Mouse (Mus musculus) kidney, adult 9 months (tissue): ENCODE data around the gene Chil5.
"Not testable (repeated sequence)": the region's sequence is repeated elsewhere in the genome, so short reads cannot be mapped to it uniquely, and the experiment has no call there.

Experiments used
- DNase-seq: peaks from one replicate; pipeline ENCODE4 v3.0.0; 2022

The Chil5 gene

DNA sequence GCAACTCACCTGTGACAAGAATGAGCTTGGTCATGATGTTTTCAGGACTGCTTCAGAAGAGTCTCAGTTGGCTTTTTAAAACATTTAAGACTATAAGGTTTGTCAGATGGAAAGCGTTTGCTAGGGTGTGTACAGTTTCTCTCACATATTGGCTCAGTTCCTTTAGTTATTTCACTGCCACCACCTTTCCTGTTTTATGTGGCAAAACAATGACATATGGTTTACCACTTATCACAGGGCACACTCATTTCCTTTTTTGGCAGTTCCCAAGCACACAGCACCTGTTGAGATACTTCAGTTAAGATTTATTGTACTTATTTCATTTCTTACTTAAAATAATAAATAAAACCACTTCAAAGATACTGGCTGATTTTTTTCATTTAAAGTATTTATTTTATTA is at the start of gene Chil5:
Chil5 (minus strand) TSS at position 34 of the 400 bp plus-strand sequence.
- DNase-seq, result no peak

DNA sequence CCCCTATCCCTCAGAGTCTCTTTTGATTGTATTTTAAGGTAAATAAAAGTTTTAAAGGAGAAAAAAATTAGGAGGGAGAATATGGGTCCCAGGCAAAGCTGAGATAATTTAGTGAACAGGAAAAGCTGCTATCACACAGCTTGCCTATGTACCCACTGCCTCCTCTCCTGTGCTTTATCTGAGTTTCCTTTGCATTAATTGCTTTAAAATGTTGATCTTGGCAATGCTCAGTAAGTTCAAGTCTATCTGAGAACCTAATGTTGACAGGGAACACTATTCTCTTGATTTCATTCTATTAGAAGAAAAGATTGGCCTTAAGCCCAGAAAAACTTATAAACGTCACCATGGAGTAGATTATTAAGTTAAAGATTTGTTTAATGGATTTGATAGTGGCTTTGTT is 42.2 kb upstream of the Chil5 start:
- DNase-seq, result no peak

DNA sequence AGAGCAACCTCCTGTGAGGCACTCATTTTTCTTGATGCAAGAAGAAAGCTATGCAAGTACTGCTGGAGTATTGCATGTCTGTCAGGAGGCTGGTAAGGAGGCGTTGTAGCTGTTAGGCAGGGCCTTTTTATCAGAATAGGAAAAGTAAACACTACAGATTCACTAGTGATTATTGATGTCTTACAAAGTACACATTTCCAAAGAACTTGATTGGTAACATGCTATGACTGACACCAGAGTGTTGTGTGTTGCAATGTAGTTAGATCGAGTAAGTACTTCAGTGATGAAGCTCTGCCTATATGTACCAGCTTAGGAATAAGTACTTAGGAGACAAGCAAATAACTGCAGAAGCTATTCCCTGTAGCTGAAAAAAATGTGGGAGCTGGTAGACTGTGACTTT is 38.4 kb upstream of the Chil5 start:
- no peak for DNase-seq

DNA sequence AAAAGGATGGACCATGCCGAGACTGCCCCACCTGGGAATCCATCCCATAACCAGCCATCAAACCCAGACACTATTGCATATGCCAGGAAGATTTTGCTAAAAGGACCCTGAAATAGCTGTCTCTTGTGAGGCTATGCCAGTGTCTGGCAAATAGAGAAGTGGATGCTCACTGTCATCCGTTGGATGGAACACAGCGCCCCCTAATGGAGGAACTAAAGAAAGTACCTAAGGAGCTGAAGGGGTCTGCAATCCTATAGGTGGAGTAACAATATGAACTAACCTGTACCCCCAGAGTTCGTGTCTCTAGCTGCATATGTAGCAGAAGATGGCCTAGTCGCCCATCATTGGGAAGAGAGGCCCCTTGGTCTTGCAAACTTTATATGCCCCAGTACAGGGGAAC is 35.1 kb upstream of the Chil5 start:
- DNase-seq, result not testable (repeated sequence)

DNA sequence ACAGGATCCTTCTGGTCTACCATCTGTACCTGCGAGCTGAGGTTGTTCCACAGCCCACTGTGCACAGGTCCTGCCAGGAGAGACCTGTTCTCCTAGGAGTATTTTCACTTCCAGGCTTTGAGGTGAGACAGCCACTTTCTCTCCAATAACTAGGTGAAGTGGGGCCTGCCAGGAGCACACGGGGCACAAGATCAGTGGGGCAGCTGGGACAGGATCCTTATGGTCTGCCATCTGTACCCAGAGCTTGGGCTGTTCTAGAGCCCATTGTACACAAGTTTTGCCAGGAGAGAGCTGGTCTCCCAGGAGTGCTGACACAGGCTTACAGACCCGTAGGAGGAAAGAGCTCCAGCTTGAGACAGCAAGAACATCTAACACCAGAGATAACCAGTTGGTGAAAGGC is 25.4 kb upstream of the Chil5 start:
- no peak for DNase-seq

DNA sequence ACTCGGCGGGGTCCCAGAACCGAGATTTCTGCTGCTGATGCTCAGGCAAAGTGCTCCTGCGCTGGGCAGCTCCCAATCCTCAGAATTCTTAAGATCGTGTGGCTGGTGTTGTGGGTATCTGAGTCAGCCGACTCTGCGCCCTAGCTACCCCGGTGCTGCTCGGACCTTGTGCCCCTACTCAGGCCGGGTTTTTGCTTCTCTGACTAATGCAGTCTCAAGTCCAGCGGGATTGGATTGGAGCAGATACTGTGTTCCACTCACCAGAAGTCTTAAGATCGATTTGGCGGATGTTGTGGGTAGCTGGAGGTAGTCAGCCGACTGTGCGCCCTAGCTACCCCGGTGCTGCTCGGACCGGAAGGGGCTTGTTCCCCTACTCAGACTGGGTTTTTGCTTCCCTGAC is 19.3 kb upstream of the Chil5 start:
- no peak for DNase-seq

DNA sequence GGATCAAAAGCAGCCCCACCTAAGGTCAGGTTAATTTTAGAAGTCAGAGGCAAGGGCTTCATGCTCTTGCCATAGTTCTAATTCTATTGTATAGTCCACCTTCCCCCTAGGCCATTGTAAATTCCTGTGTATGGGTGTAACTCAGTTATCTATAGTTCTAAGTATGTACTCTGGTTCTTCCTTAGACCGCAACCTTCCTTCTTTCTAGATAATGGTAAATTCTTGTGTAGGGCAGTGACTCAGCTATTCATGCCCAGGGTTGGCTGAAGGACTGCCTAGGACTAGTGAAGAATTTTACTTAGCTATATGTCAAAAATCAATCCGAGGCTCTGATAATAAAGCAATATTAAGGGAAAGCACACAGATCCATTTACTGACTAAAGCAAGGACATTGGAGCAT is 7.7 kb upstream of the Chil5 start:
- no peak for DNase-seq

DNA sequence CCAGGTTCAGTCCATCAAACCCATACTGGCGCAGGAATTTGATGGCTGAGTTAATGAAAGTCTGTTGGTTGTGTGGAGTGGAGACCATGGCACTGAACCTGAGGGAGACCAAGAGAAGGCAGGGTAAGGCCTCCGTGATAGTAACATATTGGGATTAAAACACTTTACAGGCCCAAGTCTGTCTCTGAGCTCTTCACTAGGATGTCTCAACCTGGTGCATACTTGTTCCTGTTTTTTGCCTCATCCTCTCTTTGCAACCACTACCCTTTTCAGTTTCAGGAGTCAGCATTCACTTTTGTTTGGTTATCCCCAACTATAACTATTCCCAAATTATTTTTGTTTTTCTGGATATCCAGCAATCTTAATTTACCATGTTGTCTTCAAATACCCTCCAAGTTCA is 8.5 kb downstream of the Chil5 start:
- no peak for DNase-seq

DNA sequence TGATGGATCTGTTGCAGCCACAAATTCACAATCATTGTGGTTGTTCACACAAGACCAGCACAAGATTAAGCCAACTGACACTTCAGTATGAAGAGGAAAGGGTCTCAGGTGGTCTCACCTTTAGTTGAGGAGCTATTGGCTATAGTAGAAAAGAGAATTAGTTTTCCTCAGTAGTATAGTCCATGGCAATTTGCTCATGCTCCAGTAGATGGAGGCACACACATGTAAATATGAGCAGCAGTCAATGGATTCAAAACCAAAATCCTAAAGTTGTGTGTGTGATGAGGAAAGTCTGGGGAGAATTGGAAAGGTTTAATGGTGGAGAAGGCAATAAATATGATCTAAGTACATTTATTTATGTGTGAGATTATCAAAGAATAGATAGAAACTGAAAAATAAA is 10.8 kb downstream of the Chil5 start:
- DNase-seq, result peak; percentile 29

DNA sequence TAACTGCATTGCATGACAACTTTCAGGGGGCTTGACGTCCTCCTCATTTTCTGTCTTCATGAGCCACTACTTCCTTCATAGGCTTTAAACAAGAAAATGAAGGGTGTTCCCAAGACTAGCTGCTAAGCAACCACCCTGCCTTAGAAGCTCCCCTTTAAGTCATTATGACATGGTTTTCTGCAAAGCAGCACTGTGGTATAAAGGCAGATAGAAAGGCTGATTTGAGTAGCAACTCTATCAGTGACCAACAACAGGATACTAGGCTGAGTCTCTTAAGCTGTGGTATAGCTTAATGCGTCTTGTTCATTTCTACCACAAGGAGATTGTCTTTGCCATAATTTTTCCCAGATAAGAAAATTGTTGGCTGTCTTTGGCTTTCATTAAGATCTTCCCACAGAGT is 18.1 kb downstream of the Chil5 start, which contains the start of gene Pifo:
Pifo (minus strand) TSS at position 101 of the 400 bp plus-strand sequence.
- DNase-seq, result no peak

DNA sequence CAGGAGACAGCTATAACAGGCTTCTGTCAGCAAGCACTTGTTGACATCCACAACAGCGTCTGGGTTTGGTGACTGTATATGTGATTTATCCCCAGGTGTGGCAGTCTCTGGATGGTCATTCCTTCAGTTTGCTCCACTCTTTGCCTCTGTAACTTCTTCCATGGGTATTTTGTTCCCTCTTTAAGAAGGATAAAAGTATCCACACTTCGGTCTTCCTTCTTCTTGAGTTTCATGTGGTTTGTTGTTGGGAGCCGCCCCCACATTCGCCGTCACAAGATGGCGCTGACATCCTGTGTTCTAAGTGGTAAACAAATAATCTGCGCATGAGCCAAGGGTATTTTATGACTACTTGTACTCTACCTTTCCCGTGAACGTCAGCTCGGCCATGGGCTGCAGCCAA is 29.3 kb downstream of the Chil5 start:
- not testable (repeated sequence) for DNase-seq

DNA sequence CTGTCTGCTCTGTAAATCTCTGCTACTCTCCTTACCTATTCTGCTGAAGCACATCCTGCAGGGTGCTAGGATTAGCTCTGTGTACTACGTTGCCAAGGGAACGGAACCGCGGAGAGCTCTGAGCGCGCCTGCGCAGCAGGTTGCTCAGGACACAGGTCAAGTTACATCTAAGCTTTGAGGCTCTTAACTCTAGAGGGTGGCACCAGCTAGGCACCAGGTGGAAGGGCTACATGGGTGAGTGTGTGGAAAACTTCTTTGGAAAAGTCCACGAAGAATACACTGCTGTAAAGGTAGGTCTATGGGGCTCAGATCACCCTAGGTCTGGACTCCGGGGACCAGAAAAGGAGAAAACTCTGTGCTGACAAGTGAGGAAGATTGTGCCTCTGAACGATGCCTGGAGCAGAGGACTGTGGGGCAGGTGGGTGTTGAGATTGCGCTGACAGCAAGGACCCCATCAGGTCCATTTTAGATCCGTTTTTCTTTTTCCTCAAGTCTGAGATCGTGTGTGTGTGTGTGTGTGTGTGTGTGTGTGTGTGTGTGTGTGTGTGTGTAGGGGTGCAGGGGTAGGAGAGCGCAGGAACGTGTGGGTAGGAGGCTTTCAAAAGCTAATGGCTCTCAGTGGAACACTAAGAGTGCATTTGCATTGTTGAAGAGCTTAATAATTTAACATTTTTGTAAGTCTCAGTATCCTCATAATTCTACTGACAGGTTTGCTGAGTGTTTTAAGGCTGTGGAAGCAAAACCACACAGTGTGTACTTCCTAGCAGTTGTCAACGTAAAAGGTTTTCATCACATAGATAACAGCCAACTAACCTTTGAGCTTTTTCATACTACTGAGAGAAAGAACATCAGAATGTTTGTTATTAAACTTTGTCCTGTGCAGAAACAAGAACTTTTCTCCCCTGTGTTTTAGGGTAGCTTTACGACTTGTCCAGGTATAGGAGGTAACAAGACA is 30.9 kb downstream of the Chil5 start:
- DNase-seq, result peak; percentile 39

DNA sequence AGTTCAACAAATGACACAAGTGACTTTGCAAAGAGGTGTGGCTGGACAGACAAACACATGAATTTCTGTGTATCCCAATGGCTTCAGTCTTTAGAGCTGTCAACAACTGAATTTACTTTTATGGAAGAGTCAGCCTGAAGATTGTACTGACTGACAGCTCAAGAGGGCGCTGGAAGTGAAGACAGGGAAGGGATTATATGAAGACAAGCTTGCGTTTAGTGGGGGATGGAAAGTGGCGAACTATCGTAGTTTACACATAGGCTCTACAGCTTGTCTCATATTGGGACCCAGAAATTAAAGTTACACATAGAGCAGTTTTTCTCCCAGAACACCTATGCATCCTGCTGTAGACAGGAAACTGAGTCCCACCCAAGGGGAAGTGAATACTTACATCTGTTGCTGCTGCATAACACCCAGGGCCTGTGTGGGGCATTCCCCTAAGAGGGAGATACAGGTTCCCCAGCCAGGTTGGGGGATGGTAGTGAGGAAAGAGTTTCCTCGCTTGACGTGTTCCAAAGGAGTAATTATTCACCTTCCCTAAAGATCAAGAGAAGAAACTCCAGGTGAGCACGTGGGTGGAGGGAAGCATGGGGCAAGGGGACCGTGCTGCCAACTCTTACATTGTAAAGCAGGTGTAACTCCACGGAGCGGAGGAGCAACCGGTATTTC is 31.8 kb downstream of the Chil5 start:
- no peak for DNase-seq

DNA sequence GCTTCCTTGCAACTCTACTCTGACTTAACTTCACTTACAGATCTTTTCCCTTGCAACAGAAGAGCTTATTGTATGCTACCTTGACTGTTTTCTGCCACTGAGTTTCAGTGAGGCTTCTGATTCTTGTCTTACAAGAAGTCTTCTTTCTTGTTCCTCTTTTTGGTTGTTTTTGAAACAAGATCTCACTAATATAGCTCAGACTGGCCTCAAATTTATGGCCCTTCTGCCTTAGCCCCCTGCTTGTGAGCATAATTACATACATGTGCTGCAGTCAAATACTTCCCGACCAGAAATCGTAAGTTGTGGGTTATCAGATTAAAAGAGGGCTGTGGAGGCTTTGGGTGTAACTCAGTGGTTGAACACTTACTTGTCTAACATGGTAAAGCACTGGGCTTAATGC is 37.9 kb downstream of the Chil5 start:
- DNase-seq, result no peak

DNA sequence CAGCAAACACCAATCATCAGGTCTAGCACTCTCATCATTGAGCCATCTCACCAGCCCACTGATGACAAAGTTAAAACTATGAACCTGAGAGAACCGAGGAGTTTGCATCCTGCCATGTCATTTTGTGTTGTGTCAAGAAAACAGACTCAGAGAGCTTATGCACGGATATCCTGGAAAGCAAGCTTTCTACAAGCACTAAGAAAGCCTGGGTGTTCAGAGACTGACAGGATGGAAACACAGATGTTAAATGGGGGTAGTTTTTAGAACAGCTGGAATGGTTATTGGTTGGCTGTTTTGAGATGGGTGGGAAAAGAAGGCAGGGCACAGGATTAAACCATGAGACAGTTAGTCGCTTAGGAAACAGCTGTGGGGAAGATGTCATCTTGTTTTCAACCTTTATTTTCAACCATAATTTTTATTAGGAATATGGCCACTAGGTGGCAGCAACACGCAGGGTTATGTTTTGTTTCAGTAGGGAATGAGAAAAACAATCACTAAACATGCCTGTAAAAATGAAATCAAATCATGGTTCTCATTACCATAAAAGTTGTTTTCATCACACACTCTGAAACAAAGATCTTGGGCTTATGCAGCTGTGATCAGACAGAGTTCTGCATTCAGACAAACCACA is 40.8 kb downstream of the Chil5 start:
- DNase-seq, result peak; percentile 59

DNA sequence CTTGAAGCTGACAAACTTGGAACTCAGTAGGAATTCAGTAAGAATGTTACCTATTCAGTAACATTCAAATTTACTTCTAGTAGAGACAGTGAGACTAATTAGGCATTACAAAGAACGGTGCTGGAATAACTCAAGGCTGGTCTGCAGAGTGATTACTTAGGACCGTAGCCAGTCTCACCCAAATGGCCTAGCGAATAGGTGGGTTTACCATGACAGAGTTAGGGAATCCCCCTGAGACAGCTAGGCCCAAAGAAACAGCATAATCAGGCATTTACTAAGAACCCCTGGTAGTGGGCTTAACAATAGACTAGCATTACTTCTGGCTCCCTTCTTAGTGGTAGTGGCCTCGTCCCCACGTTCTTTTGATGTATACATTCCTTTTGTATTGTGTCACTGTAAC is 43.0 kb downstream of the Chil5 start:
- DNase-seq, result not testable (repeated sequence)

DNA sequence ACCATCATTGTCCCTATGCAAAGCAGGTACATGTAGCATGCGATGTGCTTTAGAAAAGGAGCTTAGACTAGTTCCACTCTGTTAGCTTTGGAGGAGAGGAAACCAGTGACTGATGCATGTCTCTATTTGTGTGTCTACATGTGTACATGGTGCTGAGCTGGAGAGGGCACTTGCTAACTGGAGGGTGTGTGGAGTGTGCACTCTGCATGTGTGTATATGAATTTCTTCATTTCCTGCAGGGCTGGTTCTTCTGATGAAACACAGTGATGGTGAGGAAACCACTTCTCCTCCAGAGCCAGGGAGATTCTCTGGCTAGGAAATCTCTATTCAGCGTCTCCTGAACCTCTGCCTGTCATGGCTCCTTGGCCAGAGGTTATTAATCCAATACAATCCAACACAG is 58.4 kb downstream of the Chil5 start:
- DNase-seq, result no peak

DNA sequence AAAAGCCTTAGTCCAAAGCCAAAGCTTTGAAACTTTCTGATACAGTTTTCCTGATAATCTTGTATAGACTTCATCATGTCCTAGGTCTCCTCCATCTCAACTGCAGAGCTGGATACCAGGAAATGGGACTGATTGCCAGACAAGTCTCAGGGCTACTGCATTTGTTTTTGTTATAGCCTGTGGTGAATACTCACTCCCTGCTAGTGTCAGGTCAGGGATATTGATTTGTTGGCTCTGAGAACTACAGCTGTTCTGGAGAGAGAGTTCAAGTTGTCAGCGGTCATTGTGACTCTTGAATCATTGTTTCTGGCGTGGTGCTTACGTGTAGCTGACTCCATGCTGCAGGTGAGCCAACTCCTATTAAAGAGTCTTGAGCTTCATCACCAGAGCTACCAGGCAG is 59.2 kb downstream of the Chil5 start, which contains the start of gene Ovgp1:
Ovgp1 (plus strand) TSS at position 301 of the 400 bp plus-strand sequence.
- no peak for DNase-seq

DNA sequence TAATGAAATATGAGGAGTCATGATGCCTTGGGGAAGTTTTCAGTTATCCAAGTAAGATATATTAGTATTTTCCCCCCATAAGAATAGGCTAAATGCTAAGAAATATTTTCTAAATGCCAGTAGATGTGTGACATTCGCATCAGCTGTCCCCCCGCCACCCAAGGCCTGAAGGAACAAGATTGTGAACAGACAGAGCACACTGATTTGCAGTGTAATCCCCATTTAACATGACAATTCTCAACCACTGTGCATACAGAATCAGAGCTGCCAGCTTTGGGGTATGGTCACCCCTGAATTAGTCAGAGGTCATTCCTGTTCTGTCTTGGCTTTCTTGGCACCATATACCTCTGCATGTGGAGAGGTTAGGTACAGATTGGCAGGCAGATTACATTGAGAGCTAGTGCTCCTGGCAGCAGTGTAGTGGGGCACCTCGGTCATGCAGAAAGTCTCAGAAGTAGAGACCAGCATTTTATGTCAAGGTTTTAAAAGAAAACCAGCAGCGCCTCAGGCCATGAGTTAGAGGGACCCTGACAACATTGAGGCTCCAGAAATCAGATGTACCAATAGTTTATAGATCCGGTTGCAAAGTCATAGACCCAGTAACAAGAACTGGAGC is 60.7 kb downstream of the Chil5 start:
- no peak for DNase-seq
